Mouse (Mus musculus): ENCODE results near the gene Il17ra.

Il17ra gene

DNA sequence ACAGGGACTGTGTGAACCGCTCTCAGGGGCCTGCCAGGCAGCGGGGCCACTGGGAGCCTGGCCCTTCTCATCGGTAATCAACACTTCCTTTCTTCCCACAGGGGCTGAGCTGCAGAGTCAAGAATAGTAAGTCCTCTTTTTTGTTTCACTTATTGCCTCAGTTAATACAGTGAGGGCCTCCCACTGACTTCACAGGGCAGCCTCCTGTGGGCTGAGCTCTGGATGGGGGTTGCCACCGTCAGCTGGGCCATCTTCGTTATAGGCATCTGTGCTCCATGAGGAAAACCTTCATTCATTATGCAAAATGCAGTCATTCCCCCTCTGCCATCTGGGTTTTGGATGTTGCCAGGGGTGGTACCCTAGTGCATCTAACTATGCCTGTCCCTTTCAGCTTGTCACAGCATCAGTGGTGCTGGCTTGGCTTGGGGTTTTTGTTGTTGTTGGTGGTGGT is 9.0 kb downstream of the Il17ra start:
- DNase-seq (ENCODE audit: extremely low spot score): peak; percentile 35

DNA sequence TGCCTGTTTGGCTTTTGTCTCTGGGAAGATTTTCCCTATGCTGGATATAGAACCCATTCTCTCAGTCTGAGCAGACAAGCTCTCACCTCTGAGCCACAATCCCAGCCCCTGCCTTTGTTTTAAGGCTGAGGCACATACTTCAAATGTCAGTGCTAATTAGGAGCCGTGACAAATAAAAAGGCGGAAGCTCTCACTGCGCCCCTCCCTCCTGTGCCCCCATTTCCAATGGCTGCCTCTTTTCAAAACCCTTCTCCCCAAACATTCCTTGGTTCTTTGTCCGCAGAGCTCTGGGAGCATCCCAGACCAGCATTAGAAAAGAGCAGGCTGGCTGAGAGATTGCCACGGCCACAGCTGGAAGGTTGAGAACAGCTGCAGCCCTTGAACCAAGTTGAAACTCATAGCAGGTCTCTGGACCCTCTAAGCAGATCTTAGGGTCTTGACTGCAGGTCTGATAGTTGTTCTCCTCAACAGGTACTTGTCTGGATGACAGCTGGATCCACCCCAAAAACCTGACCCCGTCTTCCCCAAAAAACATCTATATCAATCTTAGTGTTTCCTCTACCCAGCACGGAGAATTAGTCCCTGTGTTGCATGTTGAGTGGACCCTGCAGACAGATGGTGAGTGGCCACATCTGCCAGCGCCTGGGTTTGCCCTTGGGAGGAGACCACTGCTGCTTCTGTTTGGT is 9.6 kb downstream of the Il17ra start:
- peak; percentile 37 for DNase-seq (ENCODE audit: extremely low spot score)

DNA sequence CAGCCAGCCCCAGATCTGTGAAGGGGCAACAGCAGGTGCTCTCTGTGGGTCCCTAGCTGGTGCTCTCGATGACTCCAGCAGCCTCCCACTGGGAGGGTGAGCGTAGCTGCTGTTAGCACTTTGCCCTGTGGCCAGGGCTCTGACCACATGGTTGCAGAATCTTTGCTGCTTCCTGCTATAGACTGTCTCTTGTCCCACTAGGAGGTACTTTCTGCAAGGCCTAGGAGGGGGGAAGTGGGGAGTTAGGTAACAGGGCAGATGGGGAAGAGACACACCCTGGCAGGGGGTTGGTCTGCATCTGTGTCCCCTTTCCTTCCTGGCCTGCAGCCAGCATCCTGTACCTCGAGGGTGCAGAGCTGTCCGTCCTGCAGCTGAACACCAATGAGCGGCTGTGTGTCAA is 10.4 kb downstream of the Il17ra start:
- no peak for DNase-seq (ENCODE audit: extremely low spot score)

- no peak for DNase-seq (ENCODE audit: extremely low spot score)
Observed at GRCm38 (mm10) chr6:120475288-120475687, 12.2 kb downstream of the Il17ra start.

- no peak for DNase-seq (ENCODE audit: extremely low spot score)
Observed at GRCm38 (mm10) chr6:120479302-120479701, 16.3 kb downstream of the Il17ra start.

DNA sequence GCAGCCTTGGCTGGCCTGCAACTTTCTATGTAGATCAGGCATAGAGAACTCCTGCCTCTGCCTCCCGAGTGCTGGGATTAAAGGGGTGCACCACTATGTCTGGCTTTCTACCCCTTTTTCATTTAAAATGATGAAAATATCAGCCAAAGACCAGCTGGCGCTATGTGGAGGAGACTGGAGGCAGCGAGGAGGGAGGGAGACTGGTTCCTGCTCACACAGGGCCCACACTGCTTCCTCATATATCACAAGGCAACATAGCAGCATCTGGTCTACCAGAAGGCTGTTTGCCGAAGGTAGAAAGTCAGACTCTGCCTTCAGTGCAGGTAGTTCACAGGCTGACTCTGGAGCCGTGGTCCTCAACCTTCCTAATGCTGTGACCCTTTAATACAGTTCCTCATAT is 17.3 kb downstream of the Il17ra start:
- no peak for DNase-seq (ENCODE audit: extremely low spot score)

- no peak for DNase-seq (ENCODE audit: extremely low spot score)
Observed at GRCm38 (mm10) chr6:120481538-120481937, 18.5 kb downstream of the Il17ra start.

DNA sequence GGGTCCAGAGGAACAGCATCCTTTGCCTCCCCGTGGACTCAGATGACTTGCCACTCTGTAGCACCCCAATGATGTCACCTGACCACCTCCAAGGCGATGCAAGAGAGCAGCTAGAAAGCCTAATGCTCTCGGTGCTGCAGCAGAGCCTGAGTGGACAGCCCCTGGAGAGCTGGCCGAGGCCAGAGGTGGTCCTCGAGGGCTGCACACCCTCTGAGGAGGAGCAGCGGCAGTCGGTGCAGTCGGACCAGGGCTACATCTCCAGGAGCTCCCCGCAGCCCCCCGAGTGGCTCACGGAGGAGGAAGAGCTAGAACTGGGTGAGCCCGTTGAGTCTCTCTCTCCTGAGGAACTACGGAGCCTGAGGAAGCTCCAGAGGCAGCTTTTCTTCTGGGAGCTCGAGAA is 19.0 kb downstream of the Il17ra start:
- no peak for DNase-seq (ENCODE audit: extremely low spot score)

DNA sequence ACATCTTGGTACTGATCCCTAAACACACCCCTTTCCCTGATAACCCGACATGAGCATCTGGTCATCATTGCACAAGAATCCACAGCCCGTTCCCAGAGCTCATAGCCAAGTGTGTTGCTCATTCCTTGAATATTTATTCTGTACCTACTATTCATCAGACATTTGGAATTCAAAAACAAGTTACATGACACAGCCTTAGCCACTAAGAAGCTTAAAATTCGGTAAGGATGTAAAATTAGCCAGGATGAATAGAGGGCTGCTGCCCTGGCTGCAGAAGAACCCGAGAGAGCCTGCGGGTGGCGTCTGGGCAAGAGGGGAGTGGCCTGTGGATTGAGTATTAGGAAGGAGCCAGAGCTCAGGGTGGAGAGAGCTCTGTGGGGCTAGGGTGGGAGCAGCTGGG is 19.7 kb downstream of the Il17ra start:
- no peak for DNase-seq (ENCODE audit: extremely low spot score)

DNA sequence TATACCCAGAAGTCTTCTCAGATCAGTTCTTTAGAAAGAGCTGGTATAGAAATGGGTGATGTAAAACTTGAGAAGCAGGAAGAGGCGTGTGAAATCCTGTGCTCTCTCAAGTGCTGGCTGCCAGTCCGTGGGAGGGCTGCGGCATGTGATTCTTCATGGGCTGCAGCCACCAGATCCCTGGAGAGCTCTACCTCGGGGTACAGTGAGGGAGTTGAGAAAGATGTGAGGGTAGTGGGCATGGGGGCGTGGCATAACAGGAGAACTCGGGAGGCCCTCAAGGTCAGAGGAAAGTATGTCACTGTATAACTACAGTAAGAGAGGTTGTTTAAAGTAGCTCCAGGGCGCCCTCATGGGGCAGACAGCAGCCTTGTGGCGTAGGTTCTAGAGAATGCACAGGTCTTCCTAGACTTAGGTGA is 20.2 kb downstream of the Il17ra start:
- no peak for DNase-seq (ENCODE audit: extremely low spot score)

DNA sequence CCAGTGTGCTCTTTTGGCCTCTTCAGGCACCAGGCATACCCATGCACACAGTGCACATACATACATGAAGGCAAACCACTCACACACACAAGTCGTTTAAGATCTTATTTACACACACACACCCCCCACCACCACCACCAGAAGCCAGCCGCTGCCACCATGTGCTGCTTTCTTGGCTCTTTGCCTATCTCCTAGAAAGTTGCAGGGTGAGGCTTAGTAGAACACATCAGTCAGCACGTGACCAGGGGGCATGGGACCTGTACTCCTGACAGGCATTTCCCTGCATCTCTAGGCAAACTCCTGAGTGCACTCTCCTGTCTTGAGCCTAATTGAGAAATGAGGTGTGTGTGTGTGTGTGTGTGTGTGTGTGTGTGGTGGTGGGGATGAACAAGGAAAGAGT is 22.0 kb downstream of the Il17ra start:
- DNase-seq (ENCODE audit: extremely low spot score): no peak

DNA sequence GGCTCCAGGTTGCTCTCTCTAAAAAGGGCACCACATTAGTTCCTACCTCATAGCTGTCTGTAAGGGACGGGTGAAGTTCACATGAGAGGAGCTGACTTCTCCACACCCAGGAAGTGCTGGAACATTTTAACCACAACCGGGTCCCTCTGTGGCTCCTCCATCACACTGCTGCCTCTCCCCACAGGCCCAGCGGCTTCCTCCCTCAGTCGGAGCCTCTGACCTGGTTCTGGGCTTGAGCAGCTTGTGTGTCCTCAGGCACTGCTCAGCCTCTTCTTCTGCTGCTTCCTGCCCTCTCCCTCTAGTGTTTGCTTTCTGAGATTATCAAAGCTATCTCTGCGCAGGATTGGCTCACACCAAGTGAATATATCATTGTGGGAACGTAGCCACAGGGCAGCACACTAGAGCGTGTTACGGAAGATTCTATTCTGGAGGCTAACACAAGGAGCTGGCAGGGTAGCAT is 23.0 kb downstream of the Il17ra start:
- no peak for DNase-seq (ENCODE audit: extremely low spot score)

DNA sequence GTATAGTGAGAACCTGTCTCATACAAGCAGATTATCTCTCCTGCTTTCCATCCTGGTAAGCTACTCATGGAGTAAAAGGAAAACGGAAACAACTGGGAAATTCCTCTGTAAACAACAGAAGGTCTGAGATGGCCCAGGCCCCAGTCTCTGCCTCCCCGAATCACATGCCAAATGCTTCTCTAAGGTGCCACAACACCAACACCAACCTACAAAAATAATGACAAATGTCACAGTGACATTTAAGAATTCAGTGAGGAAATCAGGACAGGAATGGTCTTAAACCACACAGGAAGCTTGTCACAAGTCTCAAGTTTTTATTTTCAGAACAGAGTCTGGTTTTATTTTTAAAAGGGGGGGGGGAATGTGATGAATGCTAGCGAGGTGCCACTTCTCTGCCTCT is 25.6 kb downstream of the Il17ra start:
- no peak for DNase-seq (ENCODE audit: extremely low spot score)

- no peak for DNase-seq (ENCODE audit: extremely low spot score)
Observed at GRCm38 (mm10) chr6:120489461-120489860, 26.4 kb downstream of the Il17ra start.

DNA sequence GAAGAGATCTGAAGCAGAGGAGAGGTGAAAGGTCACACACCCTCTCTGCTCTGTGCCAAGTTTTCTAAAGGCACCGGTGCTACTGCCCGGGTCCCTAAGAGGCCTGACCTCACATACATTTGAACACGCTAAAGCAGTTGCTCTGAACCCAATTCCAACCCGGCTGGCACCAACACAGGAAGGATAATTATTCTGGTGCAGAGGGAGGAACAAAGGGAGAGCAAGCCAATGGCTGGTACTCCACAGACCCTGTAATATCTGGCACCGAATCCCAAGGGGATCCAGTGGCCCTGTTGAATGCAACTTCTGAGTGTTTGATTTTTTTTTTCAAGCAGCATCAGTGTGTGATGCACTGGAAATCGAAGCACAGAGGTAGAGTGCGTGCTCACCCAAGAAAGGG is 28.0 kb downstream of the Il17ra start:
- DNase-seq (ENCODE audit: extremely low spot score): no peak

DNA sequence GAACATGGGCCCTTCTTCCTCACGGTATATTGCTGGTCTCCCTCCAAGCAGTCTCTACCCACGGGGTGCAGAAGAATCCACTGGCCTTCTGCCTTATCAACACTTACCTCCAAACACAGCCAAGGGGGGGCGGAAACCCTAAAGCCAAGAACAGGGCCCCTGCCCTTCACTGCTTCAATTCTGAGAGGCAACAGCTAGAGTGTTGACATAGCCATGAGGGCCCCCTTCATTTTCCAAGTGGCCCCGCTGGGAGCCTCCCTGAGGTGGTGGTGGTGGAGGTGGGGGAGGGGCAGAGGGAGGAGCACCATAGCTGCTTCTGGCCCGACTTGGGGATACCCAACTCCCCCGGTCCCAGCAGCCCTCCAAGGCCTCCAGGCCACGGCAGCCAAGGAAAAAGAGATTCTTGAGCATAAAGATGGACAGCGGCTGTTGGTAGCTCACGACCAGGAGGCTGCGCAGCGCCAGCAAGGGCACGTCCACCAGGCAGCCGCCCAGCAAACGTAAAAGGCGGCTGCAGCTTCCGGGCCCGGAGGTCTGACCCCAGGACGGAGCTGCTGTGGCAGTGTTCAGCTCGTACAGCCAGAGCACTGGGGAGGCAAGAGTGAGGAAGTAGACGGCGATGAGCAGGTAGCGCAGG is 28.9 kb downstream of the Il17ra start:
- DNase-seq (ENCODE audit: extremely low spot score): no peak

DNA sequence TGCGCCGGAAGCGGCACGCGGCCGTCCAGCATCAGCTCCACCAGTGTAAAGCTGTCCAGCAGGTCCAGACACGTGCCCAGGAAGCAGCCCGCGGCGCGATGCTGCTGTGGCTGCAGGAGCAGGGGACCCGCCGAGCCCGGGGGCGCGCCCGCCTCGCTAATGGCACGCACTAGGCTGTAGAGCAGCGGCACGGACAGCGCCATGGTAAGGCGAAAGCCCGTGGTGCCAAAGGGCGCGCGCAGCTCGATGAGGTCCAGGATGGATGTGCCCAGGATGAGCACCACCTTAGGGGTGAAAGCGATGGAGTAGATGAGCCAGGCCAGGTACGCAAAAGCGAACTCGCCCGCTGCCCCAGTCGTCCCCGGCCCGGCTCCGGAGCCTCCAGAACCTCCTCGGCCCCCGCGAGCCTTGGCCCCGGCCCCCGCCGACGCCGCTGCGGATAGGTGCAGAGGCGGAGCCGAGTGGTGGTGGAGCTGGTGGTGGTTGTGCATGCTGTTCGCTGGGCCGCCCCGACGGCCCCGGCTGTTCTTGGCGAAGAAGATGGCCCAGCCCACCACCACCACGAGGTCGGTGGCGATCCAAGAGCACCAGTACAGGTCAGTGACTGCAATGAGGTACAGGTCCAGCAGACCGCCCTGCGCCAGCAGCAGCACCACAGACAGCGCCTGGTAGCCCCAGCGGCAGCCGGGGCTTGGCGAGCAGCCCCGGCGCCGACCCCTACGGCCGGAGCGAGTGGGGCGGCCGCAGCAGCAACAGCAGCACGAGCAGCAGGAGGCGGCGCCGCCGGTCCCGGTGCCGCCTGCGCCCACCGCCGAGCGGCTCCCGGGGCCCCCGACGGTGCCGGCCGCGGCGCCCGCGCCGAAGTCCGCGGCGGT is 29.7 kb downstream of the Il17ra start:
- DNase-seq (ENCODE audit: extremely low spot score): peak; percentile 54

- peak; percentile 87 for DNase-seq (ENCODE audit: extremely low spot score)
Observed at GRCm38 (mm10) chr6:120493374-120494181, 30.5 kb downstream of the Il17ra start, which contains the start of gene Tmem121b. Gene Tmem121b, minus strand, starts transcription at chr6:120493807.

GRCm38 (mm10) chr6:120496544-120496943 is 33.5 kb downstream of the Il17ra start:
- no peak for DNase-seq (ENCODE audit: extremely low spot score)

GRCm38 (mm10) chr6:120504051-120504450 is 41.0 kb downstream of the Il17ra start:
- no peak for DNase-seq (ENCODE audit: extremely low spot score)

- no peak for DNase-seq (ENCODE audit: extremely low spot score)
Observed at GRCm38 (mm10) chr6:120505531-120505930, 42.5 kb downstream of the Il17ra start.

- DNase-seq (ENCODE audit: extremely low spot score): no peak
Observed at GRCm38 (mm10) chr6:120508645-120509044, 45.6 kb downstream of the Il17ra start.
